Mouse (Mus musculus): Measurements from ENCODE around the gene Trmt10c.
"Not testable (repeated sequence)": the region's sequence is repeated elsewhere in the genome, so short reads cannot be mapped to it uniquely, and the experiment has no call there.

Trmt10c gene

GRCm38 (mm10) chr16:56048038-56048437, 10.4 kb upstream of the Trmt10c start, which contains the start of gene Senp7:
Senp7 (plus strand) TSS chr16:56048338.
- not testable (repeated sequence) for DNase-seq (ENCODE audit: low spot score in 2 of 2)

GRCm38 (mm10) chr16:56038090-56038489, 471 bp upstream of the Trmt10c start:
- no peak for DNase-seq (ENCODE audit: low spot score in 2 of 2)

DNA sequence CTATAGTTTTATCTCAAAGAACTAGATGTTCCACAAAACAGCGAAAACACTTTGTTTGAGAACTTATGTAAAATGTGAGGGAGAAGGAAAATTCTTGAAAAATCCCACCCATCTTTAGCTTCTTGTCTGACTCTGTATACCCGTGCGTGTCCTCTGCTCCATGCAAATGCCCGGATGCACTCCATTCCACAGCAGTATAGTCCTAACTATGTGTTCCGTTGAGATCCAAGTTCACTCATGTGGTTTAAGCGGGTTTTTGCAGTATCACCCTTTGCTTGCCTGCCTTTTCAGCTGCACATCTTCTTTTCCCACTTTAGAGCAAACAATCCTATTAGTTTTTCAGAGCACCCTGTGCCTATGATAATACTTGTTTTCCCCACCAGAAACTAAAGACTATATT, 1.1 kb downstream of the Trmt10c start:
- DNase-seq (ENCODE audit: low spot score in 2 of 2): no peak

- DNase-seq (ENCODE audit: low spot score in 2 of 2): no peak
These were observed 3.1 kb downstream of the Trmt10c start for GRCm38 (mm10) chr16:56034566-56034965.

- peak; percentile 97 for DNase-seq (ENCODE audit: low spot score in 2 of 2)
These were observed 7.9 kb downstream of the Trmt10c start, which contains the start of gene Pcnp for GRCm38 (mm10) chr16:56029661-56030082. Pcnp (minus strand) TSS chr16:56029739.

DNA sequence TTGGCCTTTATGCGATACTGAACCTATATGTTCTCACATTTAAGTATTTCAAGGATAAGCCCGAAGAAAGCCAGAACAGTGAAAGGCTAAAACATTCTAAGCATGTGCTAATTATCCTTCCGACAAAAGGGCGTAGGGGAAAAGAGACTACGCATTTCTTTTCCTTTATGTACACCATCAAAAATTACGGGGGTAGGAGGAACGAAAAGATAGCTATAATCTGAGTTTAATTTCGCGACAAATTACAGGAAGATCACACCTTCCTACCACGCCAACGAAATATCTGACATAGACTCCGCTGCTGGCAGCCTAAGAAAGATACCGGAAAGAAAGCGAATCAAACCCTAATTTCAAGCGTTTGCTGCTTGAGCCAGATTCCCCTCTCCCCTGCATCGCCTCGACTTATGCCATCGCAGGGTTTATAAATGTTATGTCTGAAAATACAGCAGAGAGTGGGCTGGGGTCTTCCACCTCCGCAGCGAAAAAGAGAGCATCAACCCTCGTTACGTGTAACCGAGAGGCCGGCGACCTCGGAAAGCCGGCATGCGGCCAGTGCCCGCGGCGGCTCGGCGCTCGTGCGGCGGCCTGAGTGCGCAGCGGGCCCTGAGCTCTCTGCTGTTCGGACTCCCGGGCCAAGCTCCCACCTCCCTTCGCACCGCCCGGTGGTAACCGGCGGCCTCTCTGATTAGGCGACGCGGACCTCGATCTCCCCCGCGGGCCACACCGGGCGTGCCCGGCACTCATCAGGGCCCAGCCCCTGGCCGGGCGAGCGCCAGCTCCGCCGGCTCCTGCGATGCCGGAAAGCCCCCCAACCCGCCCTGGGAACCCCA, 8.7 kb downstream of the Trmt10c start:
- DNase-seq (ENCODE audit: low spot score in 2 of 2): no peak

GRCm38 (mm10) chr16:56027854-56028629, 9.6 kb downstream of the Trmt10c start:
- no peak for DNase-seq (ENCODE audit: low spot score in 2 of 2)

- DNase-seq (ENCODE audit: low spot score in 2 of 2): no peak
These were observed 18.0 kb downstream of the Trmt10c start for GRCm38 (mm10) chr16:56019660-56020059.

- DNase-seq (ENCODE audit: low spot score in 2 of 2): no peak
These were observed 23.5 kb downstream of the Trmt10c start for GRCm38 (mm10) chr16:56014076-56014475.

DNA sequence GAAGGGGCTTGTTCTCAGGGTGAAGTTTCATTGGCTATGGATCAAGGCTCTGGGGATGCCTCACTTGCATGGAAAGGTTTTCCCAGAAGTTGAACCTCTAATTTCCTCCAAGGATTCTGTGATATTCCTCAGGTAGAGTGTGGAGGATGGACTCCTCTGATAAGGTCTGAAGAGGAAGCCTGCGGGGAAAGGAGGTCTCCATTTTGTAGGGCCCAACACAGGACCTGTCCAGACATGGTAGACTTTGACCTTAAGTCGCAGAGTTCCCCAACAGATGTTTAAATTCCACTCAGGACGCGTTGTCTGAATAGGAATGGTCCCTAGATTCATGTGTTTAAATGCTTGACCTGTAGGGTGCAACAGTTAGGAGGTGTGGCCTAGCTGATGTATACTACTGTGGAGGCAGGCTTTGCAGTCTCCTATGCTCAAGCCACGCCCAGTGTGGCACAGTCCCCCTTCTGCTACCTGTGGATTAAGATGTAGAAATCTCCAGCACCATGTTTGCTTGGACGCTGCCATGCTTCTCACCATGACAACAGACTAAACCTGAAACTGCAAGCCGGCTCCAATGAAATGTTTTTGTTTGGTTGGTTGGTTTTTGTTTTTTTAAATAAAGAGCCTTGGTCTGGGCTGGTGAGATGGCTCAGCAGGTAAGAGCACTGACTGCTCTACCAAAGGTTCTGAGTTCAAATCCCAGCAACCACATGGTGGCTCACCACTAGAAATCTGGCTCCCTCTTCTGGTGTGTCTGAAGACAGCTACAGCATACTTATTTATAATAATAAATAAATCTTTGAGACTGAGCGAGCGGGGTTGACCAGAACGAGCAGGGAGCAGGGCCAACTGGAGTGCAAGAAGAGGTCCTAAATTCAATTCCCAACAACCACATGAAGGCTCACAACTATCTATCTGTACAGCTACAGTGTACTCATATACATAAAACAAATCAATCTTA, 24.6 kb downstream of the Trmt10c start:
- no peak for DNase-seq (ENCODE audit: low spot score in 2 of 2)

DNA sequence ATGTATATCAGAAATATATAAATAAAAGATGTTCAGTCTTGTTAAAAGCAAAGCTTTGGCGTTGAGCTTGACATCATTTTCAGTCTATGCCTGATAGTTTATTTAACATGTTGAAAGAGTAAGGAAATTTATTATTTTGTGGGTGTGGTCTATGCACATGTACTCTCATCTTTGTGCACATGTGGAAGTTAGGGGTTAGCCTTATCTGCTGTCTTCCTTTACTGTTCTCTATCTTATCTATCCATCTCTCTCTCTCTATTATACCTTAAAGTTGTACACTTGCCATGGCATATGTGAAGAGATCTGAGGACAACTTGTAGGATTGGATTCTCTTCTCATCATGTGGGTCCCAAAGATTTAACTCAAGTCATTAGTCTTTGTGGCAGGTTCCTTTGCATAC, 28.8 kb downstream of the Trmt10c start:
- DNase-seq (ENCODE audit: low spot score in 2 of 2): no peak

GRCm38 (mm10) chr16:56006798-56007197, 30.8 kb downstream of the Trmt10c start:
- no peak for DNase-seq (ENCODE audit: low spot score in 2 of 2)

DNA sequence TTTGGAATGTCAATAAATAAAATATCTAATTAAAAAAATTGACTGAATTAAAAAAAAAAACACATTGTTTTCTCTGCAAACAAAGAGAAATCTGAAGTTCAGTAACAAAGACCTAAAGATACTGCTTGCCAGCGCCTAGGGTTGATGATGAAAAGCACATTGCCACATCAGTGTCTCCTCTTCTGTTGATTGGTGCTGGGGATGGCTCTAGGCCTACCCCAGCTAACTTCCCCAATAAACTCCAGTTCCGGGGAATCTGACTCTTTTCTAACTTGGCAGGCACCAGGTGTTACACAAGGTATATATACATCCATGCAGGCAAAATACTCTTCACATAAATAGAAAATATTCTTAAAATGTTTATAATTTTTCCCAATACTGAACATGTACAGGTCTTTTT, 43.4 kb downstream of the Trmt10c start:
- no peak for DNase-seq (ENCODE audit: low spot score in 2 of 2)

- no peak for DNase-seq (ENCODE audit: low spot score in 2 of 2)
These were observed 47.3 kb downstream of the Trmt10c start for GRCm38 (mm10) chr16:55990311-55990710.

- no peak for DNase-seq (ENCODE audit: low spot score in 2 of 2)
These were observed 51.6 kb downstream of the Trmt10c start for GRCm38 (mm10) chr16:55986001-55986400.

Data from urinary bladder, adult 18-20 months (tissue).